Mouse (Mus musculus) kidney, postnatal 4 days (tissue): Measurements from ENCODE around the gene Farp2.
"Not testable (repeated sequence)": the region's sequence is repeated elsewhere in the genome, so short reads cannot be mapped to it uniquely, and the experiment has no call there.

ENCODE experiments used
- DNase-seq, 2 experiments: peaks; one replicate each; pipeline ENCODE4 v3.0.0; 2021; ENCODE audit warnings: mixed read lengths in 2 of 2

Gene Farp2

GRCm38 (mm10) chr1:93511585-93512350, at the start of gene Farp2:
TSS of gene Farp2 (plus strand) at chr1:93512079.
- DNase-seq, result peak; percentile 96 to 99

- DNase-seq, result no peak
Measured at GRCm38 (mm10) chr1:93465066-93465465, 46.8 kb upstream of the Farp2 start.

GRCm38 (mm10) chr1:93465746-93466145, 46.1 kb upstream of the Farp2 start:
- DNase-seq, result no peak

GRCm38 (mm10) chr1:93468626-93469025, 43.3 kb upstream of the Farp2 start:
- DNase-seq, result no peak

- DNase-seq, result no peak
Measured at GRCm38 (mm10) chr1:93475694-93476093, 36.2 kb upstream of the Farp2 start.

- peak; percentile 99 to 100 for DNase-seq
Measured at GRCm38 (mm10) chr1:93477758-93478585, 33.9 kb upstream of the Farp2 start.

- peak; percentile 99 to 100 for DNase-seq
Measured at GRCm38 (mm10) chr1:93478586-93479475, 33.0 kb upstream of the Farp2 start, which contains the start of gene Hdlbp. TSS of gene Hdlbp (minus strand) at chr1:93478815.

GRCm38 (mm10) chr1:93479476-93480083, 32.3 kb upstream of the Farp2 start:
- peak; percentile 32 to 56 for DNase-seq

- DNase-seq, result not testable (repeated sequence)
Measured at GRCm38 (mm10) chr1:93486302-93486701, 25.6 kb upstream of the Farp2 start.

GRCm38 (mm10) chr1:93495312-93495711, 16.6 kb upstream of the Farp2 start:
- no peak for DNase-seq

GRCm38 (mm10) chr1:93506944-93507676, 4.8 kb upstream of the Farp2 start:
- peak; percentile 18 to 22 for DNase-seq

GRCm38 (mm10) chr1:93508576-93508975, 3.3 kb upstream of the Farp2 start:
- not testable (repeated sequence) for DNase-seq

GRCm38 (mm10) chr1:93512351-93512690, 442 bp downstream of the Farp2 start:
- no peak for DNase-seq

- DNase-seq, result no peak
Measured at GRCm38 (mm10) chr1:93513221-93513620, 1.3 kb downstream of the Farp2 start.

GRCm38 (mm10) chr1:93521491-93521890, 9.6 kb downstream of the Farp2 start:
- DNase-seq, result peak in 1 of 2 experiments; percentile 40

GRCm38 (mm10) chr1:93522325-93522724, 10.4 kb downstream of the Farp2 start:
- no peak for DNase-seq

- DNase-seq, result no peak
Measured at GRCm38 (mm10) chr1:93529801-93530200, 17.9 kb downstream of the Farp2 start.

GRCm38 (mm10) chr1:93537227-93537626, 25.3 kb downstream of the Farp2 start:
- DNase-seq, result no peak

- DNase-seq, result no peak
Measured at GRCm38 (mm10) chr1:93543196-93543595, 31.3 kb downstream of the Farp2 start.

GRCm38 (mm10) chr1:93547286-93547685, 35.4 kb downstream of the Farp2 start:
- no peak for DNase-seq

- no peak for DNase-seq
Measured at GRCm38 (mm10) chr1:93551427-93551826, 39.5 kb downstream of the Farp2 start.

GRCm38 (mm10) chr1:93563224-93563623, 51.3 kb downstream of the Farp2 start:
- DNase-seq, result no peak
